Mouse (Mus musculus) macrophage (primary cell): ENCODE data around the gene Prr23a1. TPM values are rescaled to one million over a fixed set of nuclear protein-coding genes. Genes with fewer than 3 reads are reported as not detected.

Experiments
- H3K27ac ChIP-seq: fragments of 350-480 bp; formaldehyde crosslinking; 2 replicates; pipeline ENCODE4 v1.9.0; 2021
- H3K36me3 ChIP-seq: fragments of 350-480 bp; formaldehyde crosslinking; 2 replicates; pipeline ENCODE4 v1.9.0; 2021; ENCODE audit errors: inconsistent target
- H3K4me3 ChIP-seq: fragments of 350-480 bp; formaldehyde crosslinking; 2 replicates; pipeline ENCODE4 v1.9.0; 2021; ENCODE audit errors: inconsistent target
- H3K79me2 ChIP-seq: fragments of 350-480 bp; formaldehyde crosslinking; 2 replicates; pipeline ENCODE4 v1.9.0; 2021; ENCODE audit errors: inconsistent target
- WGBS: methylation state at CpG from one replicate; pipeline ENCODE4 v1.1.7; 2026; ENCODE audit warnings: inconsistent platforms; ENCODE audit not compliant: missing documents; 5-methylcytosine and 5-hydroxymethylcytosine counted together
- polyA plus RNA-seq: library from polyadenylated mRNA; stranded (reverse); fragments of 250-400 nt; gene quantifications from 3 replicates; pipeline ENCODE4 v1.2.4, GENCODE M21; 2018; ENCODE audit warnings: inconsistent platforms

The Prr23a1 gene
- polyA plus RNA-seq, 1 experiment from 2014 or later, result not detected

- H3K36me3 ChIP-seq, result no peaks in the 10 kb centered on the region
- H3K79me2 ChIP-seq, result no peaks in the 10 kb centered on the region
- H3K4me3 ChIP-seq, result no peak within 1 kb of the TSS
- H3K27ac ChIP-seq, result no peak within 1 kb of the TSS
- whole genome bisulfite sequencing, result 79% methylated on average over 14 of the region's 18 CpGs
Measured at GRCm38 (mm10) chr9:98856210-98856609, 13.9 kb downstream of the Prr23a1 start, which contains the start of gene Prr23a2. TSS of gene Prr23a2 (plus strand) at chr9:98856494.

GRCm38 (mm10) chr9:98863463-98863862 is 21.2 kb downstream of the Prr23a1 start:
- no peaks in the 10 kb centered on the region for H3K36me3 ChIP-seq
- 86% methylated on average over 3 of the region's 3 CpGs for WGBS

GRCm38 (mm10) chr9:98864571-98864970 is 22.3 kb downstream of the Prr23a1 start, which contains the start of gene Prr23a3:
TSS of gene Prr23a3 (plus strand) at chr9:98864767.
- Histone ChIP-seq H3K79me2 (no peaks in the 10 kb centered on the region), H3K36me3 (no peaks in the 10 kb centered on the region), H3K27ac (no peak within 1 kb of the TSS), H3K4me3 (no peak within 1 kb of the TSS)
- WGBS, result 57% methylated on average over 22 of the region's 22 CpGs

More at GRCm38 (mm10) chr9:98863463-98863862, 21.2 kb downstream of the Prr23a1 start:
- Histone ChIP-seq H3K27ac (no peak overlapping the region), H3K79me2 (no peaks in the 10 kb centered on the region), H3K4me3 (no peak overlapping the region)

Other genes with a start within 250 kb of the Prr23a1 start
- gene Mrps22, start 240.8 kb upstream of the Prr23a1 start, polyA plus RNA-seq, result 15.9 to 36.4 TPM (median 35.9 TPM) in 3 replicates
- not detected in 3 replicates for gene Prr23a2, start 14.0 kb downstream of the Prr23a1 start, polyA plus RNA-seq
- not detected in 3 replicates for gene Prr23a3, start 22.3 kb downstream of the Prr23a1 start, polyA plus RNA-seq
- gene 7420426K07Rik, start 60.6 kb downstream of the Prr23a1 start, polyA plus RNA-seq, result not detected in 3 replicates
- not detected in 3 replicates for gene Foxl2, start 112.8 kb downstream of the Prr23a1 start, polyA plus RNA-seq
- gene Faim, start 143.9 kb downstream of the Prr23a1 start, polyA plus RNA-seq, result 47.6 to 131 TPM (median 63.0 TPM) in 3 replicates
- not detected in 3 replicates for gene Gm1123, start 193.2 kb downstream of the Prr23a1 start, polyA plus RNA-seq